Mouse (Mus musculus) left cerebral cortex, postnatal 10 days (tissue): ENCODE results near the gene Camkv. TPM values are rescaled to one million over a fixed set of nuclear protein-coding genes. Genes with fewer than 3 reads are reported as not detected.
A peak's percentile ranks its signal among the peaks of the same experiment; 100 is the strongest.

Source experiments
- DNase-seq, 2 experiments: peaks; one replicate each; pipeline ENCODE4 v3.0.0; 2021 to 2022; ENCODE audit warnings: low spot score in 2 of 2, mixed read lengths in 1 of 2; ENCODE audit errors: extremely low spot score in 1 of 2
- intact Hi-C: fragments of 180-260 bp; cut with DNase I; formaldehyde crosslinking; loops from one replicate; pipeline ENCODE4 v1.15.1; 2025
- total RNA-seq, 2 experiments: library from RNA; stranded (reverse); gene quantifications; 2 replicates each; pipeline ENCODE4 v1.2.3; 2021

Gene Camkv
- total RNA-seq, 2 experiments from 2014 or later, result 434 to 435 TPM

DNA sequence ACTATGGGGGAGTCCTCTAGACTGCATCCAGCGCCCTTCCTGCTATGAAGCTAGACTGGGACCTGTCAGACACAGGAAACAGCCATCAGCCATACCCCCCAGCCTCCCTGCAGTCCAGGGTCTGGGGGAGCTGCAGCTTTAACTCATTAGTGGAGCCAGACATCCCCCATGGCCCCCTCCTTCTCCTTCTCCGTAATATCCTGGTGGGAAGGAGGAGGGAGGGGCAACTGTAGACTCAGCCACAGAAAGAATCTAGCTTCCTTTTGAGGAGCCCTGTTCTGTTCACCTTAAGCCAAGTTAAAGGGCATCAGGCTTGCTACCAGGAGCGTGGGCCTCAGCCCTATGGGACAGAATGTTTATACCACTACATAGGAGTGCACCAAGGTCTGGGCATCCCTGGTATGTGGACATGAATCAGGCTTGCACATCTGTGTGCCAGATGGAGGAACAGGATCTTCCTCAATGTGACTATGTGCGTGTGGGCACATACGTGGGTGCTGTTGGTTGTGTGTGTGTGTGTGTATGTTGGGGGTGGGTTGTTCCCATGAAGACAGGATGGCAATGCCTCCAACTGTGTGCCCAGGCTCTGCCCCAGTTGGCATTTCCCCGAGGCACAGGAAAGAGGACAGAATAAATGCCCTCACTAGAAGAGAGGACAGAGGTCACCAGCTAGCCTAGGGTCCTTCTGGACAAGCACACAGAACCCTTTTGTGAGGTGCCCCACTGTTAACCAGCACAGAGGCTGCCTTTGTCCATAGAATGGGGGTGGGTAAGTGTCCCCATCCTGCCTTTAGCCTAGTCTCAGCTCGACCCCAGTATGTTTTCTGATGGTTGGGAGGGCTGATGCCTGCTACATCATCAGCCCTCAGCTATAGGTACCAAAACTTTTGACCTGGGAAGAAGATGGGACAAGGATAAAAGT is 46.5 kb downstream of the Camkv start:
- intact Hi-C loops, result no loop called here
- peak in 1 of 2 experiments; percentile 52 for DNase-seq

DNA sequence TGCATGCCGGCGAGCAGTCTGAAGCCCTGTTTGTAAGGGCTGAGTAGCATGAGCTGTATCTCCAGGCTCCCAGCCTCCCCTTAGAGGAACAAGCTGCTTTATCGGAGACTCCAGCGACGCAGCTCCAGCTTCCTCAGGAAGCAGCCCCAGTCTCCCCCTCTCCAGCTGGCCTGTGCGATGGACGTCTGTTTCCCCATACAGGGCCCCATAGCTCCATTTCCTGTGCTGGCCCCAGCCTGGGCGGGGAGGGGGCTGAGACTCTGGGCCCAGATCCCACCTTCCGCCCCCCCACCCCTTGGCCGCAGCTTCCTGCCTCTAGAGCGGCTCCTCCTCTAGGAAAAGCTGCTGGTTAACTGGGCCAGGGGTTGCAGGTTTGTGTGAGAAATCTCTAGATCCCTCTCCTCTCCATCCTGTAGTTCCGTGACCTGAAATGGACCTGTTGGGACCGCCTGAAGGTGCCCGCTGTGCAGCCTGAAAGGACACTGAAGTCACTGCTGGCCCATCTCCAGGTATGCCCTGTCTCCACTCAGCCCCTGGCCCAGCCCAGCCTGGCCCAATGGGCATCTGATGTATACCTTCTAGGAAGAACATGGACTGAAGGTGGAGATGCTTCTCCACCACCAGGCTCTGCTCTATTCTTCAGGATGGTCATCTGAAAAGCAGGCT is 47.3 kb downstream of the Camkv start, which contains the start of gene Gm20661:
Gene Gm20661 (plus strand): TSS at position 378 of the 666 bp plus-strand sequence.
- peak in 1 of 2 experiments; percentile 91 for DNase-seq
- intact Hi-C loops, result no loop called here

DNA sequence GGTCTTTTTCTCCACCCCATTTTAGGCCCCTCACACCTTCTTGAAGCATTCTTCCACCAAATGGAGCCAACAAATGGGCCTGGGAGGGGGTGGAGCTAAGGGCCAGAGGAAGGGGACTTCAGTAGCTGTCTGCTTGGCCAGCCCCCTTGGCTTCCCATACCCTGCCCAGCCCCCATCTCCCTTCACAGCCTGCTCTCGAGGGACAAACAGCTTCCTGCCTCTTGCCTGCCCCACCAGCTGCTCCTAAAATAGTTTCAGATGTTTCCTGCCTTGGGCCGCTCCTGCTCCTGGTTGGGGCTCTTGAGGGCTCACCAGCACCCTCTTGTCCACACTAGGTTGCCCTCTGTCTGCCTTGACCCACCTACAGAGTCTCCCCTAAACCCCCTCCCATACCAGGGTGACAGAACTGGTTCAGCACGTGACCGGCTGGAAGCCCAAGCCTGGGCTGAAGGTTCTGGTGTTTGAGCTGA is 48.0 kb downstream of the Camkv start:
- intact Hi-C loops, result no loop called here
- peak in 1 of 2 experiments; percentile 95 for DNase-seq

DNA sequence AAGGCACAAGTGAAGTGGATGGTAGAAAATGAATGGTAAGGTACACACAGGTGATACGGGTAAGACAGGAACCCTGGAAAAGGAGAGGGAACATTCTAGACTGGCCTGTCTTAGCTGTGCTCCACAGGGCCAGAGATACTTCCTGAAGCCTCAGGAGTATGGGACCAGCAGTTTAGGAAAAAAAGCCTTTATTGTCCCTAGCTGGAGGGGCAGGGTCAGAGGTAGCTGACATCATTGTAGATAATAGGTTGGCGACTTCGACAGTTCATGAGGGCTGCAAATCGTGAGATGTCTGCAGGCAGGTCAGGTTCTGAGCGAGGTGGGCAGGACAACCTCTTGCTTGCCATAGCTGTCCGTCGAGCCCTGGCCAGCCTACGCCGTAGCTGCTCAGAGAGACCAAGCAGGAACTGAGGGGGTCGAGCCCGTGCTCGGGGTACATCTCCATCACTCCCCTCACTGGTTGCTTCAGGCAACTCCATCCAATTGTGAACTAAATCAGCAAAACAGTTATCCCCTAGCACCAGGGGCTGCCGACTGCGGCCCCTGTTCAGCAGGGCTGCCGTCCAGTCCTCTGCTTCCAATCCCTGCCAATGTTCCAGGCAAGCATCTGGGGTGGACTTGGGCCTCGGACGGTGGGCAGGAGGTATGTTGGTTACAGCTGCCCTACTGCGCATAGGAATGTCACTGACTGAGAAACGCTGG is 48.7 kb downstream of the Camkv start:
- intact Hi-C loops, result no loop called here
- DNase-seq, result no peak

DNA sequence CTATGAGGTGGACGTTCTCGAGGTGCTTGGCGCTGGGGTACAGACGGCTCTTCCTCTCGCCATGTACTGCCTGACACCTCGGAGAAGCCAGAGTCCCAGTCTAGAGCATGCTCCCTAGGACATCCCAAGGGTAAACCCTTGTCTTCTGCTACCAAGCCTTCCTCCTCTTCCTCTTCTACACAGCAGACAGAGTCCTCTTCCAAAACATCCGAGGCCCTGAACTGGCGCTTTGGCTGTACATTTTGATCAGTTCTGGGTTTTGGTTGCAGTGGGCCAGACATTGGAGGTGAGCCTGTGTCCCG is 49.2 kb downstream of the Camkv start:
- DNase-seq, result no peak
- intact Hi-C loops, result no loop called here

DNA sequence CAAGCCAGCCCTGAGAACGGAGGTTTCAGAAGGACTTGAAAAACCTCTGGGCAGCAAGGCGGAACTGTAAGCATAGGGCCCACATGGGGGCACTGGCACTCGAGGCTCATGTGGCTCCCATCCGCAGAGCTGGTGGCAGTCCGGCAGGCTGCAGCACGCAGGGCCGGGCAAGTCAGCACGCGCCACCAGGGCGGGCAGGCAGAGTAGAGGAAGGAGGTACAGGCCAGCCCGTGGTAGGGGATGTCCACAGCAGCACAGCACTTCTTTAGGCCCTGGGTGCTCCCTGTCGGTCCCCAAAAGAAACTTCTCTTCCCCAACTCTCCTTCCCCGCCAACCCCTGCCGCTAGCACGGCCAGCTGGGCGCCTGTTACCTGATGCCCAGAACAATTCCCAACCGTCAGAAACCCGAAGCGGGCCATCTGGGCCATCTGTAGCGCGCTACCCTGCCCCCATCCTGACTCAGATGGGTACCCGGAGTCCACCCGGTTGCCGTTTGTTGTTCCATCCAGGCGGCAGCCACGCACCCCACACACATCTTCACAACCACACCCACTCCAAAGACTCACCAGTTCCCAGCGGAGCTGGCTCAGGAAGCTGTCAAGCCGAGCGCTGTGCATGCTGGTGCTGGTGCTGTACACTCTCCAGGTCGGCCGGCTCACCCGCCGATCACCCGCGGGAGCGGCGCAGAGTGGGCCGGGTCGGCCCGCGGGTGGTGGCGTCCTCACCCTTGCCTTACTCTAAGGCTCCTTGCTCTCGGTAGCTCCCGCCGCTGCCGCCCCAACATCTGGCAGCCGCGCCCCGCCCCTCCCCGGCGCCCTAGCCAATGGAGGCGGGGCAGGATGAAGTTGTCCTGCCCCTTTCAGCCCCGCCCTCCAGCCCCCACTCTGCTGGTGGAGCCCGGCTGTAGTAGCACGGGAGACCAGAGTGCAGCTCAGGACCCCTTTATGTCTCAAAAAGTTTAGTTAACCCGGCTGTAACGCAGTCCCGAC is 50.0 kb downstream of the Camkv start, which contains the start of gene Inka1:
Gene Inka1 (minus strand): TSS at position 749 of the 989 bp plus-strand sequence.
- peak in 1 of 2 experiments; percentile 94 for DNase-seq
- intact Hi-C loops, result loop anchor here (1.0 kb wide), 1 partner anchor 22 kb away; no protein-coding TSS in a partner anchor

DNA sequence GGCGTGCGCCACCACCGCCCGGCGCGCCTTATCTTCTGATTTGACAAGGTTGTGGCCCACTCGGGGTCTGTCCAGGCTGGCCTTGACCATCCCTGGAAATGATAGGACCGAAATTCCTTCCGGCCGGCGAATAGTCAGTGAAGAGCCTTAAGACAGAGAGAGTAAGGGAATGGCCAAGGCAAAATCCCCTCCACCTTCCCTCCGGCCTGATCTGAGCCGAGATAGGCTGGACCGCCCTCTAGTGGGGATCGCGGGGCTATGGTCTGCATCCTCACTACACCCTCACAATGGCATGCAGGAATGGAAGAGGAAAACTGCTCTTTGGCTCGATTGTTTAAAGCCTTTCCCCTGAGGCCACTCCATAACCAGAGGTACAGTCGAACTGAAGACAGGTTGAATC is 50.9 kb downstream of the Camkv start:
- DNase-seq, result peak; percentile 72 to 89
- intact Hi-C loops, result loop anchor here (1.0 kb wide), 1 partner anchor 23 kb away; no protein-coding TSS in a partner anchor

GRCm38 (mm10) chr9:107987950-107988349 is 52.5 kb downstream of the Camkv start:
- no peak for DNase-seq
- intact Hi-C loops, result no loop called here

GRCm38 (mm10) chr9:107992197-107992596 is 56.7 kb downstream of the Camkv start, which contains the start of gene Cdhr4:
Cdhr4 (plus strand) TSS chr9:107992497.
- no peak for DNase-seq
- intact Hi-C loops, result no loop called here

DNA sequence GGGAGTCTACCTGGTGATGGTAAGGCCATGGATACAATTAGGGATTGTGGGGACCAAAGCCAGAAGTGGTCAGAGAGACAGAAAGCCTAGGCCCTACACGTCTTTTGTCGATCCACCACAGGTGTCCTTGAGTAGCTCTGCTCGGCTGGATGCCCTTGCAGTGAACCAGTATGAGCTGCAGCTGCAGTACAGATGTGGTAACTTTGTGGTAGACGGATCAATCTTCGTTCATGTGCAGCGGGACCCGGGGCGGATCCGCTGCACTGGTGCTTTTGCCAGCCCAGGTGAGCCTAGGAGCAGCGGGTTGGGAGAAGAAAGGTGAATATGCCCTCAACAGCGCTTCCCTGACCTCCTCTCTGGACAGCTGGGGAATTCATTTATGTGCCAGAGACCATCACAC is 57.5 kb downstream of the Camkv start:
- intact Hi-C loops, result no loop called here
- no peak for DNase-seq

DNA sequence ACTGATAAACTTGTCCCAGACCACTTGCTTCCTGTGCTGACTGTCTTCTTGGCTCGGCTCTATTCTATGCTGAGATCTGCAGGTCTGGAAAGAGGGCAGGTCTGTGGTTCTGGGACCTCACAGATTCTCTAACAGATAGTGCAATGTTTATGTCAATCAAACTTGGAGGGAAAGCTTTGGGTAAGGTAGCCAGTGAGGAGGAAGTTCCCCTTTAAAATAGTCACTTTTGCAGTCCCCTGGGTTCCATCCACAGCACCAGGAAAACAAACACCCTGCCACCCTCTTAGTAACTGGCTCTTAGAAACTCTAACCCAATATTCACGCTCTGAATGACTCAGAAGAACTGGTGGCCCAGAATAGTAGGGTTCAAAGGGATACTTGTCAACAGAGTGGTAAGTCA is 59.0 kb downstream of the Camkv start:
- no peak for DNase-seq
- intact Hi-C loops, result no loop called here

DNA sequence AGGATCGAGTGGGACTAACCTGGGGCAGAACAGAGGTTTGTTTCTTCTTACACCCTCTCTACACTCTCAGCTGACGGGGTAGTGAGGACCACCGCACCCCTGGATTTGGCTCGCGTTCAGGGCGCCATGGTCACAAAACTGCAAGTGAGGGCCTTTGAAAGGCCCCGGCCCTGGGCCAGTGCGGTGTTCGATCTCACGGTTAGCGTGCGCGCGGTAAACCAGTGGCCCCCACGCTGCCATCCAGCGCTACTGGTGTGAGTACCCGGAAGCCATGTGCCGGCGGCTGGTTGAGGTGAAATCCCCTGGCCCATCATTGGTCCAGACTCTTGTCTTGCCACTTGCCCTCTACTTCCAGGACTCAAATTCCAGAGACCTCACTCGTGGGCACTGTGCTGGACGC is 60.0 kb downstream of the Camkv start:
- intact Hi-C loops, result no loop called here
- DNase-seq, result no peak

DNA sequence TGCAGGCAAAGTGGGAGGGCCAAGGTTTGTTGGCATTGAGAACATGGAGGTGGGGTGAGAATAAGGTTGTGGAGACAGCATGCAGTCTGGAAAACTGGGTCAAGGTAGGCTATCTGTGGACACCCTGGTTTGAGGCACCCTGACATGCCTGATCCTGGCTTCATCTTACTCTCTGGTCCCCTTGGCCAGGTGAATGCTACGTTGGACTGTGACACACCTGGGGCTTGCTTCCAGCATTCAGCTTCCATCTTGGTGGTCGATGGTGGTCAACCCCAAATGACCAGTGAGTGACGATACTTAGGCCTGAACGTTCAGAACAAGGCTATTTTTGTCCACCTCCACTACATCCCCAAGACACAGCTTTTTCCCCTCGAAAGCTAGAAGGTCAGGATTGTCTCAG is 60.6 kb downstream of the Camkv start, which contains the start of gene Gm20662:
Gene Gm20662 (plus strand): TSS at position 301 of the 400 bp plus-strand sequence.
- intact Hi-C loops, result no loop called here
- no peak for DNase-seq

Other genes with a start within 250 kb of the Camkv start
- 10 to 100 TPM; 14.3 to 19.2 TPM for gene Sema3f, start 225.2 kb upstream of the Camkv start, total RNA-seq
- 100 to 1,000 TPM; 157 TPM for gene Rbm5, start 164.7 kb upstream of the Camkv start, total RNA-seq
- gene Rbm6, start 62.4 kb upstream of the Camkv start, total RNA-seq, result 10 to 100 TPM; 57.0 to 60.5 TPM
- gene Mon1a, start 47.5 kb upstream of the Camkv start, total RNA-seq, result 10 to 100 TPM; 14.0 to 15.0 TPM
- gene Mst1r, start 28.8 kb upstream of the Camkv start, total RNA-seq, result 1 to 10 TPM; 1.8 to 2.4 TPM
- gene Actl11, start 7.2 kb upstream of the Camkv start, total RNA-seq, result not detected
- gene Traip, start 14.5 kb downstream of the Camkv start, total RNA-seq, result 10 to 100 TPM; 16.4 to 17.7 TPM
- 1 to 10 TPM; 2.4 to 2.6 TPM for gene Uba7, start 39.8 kb downstream of the Camkv start, total RNA-seq
- under 1 TPM; 0.30 to 0.39 TPM for gene Gm20661, start 47.4 kb downstream of the Camkv start, total RNA-seq
- 1 to 10 TPM; 4.3 to 5.1 TPM for gene Inka1, start 50.2 kb downstream of the Camkv start, total RNA-seq
- gene Cdhr4, start 56.8 kb downstream of the Camkv start, total RNA-seq, result 1 to 10 TPM in 1 of 2 experiments, not detected in 1; 2.2 TPM
- 1 to 10 TPM; 1.5 to 3.4 TPM for gene Gm20662, start 60.7 kb downstream of the Camkv start, total RNA-seq
- 100 to 1,000 TPM; 172 to 174 TPM for gene Ip6k1, start 66.8 kb downstream of the Camkv start, total RNA-seq
- gene Gmppb, start 113.6 kb downstream of the Camkv start, total RNA-seq, result 10 to 100 TPM; 16.8 to 18.7 TPM
- 1 to 10 TPM; 1.8 to 2.0 TPM for gene Amigo3, start 117.5 kb downstream of the Camkv start, total RNA-seq
- not detected for gene Mst1, start 144.8 kb downstream of the Camkv start, total RNA-seq
- gene Rnf123, start 147.7 kb downstream of the Camkv start, total RNA-seq, result 10 to 100 TPM; 91.1 to 94.2 TPM
- gene Apeh, start 158.9 kb downstream of the Camkv start, total RNA-seq, result 10 to 100 TPM; 30.7 to 41.3 TPM